Mouse (Mus musculus) CD4-positive naive resting alpha-beta T cell, adult 76 days (primary cell): ENCODE data around the gene Tsn. TPM values are rescaled to one million over a fixed set of nuclear protein-coding genes. Genes with fewer than 3 reads are reported as not detected.

Experiments
- total RNA-seq: library from RNA; stranded (reverse); gene quantifications from one replicate; pipeline ENCODE4 v1.2.4, GENCODE M21; 2023

Tsn gene
- total RNA-seq, result 91.0 TPM

GRCm38 (mm10) chr1:118311622-118312326 is at the start of gene Tsn:
Gene Tsn, minus strand, starts transcription at chr1:118311739.

GRCm38 (mm10) chr1:118321661-118322201 is 10.2 kb upstream of the Tsn start, which contains the start of gene Nifk:
Gene Nifk, plus strand, starts transcription at chr1:118321839.

Other genes starting within 250 kb of the Tsn start
- not detected for gene Gm29106, start 135.2 kb downstream of the Tsn start, total RNA-seq
- 44.4 TPM for gene Nifk, start 10.1 kb upstream of the Tsn start, total RNA-seq
- gene Clasp1, start 77.3 kb upstream of the Tsn start, total RNA-seq, result 90.3 TPM